Mouse (Mus musculus): Measurements from ENCODE around the gene Coro1b. TPM values are rescaled to one million over a fixed set of nuclear protein-coding genes. Genes with fewer than 3 reads are reported as not detected.

Coro1b gene
- total and polyA plus RNA-seq, 3 experiments = 179 to 265 (median 194) TPM

- H3K9ac ChIP-seq (ENCODE audit: insufficient read depth, low read depth) = no peak overlapping the region
- DNase-seq (ENCODE audit: extremely low read depth) = no peak
- peaks cover 50 to 75% of the 10 kb centered on the region in 2 experiments for H3K36me3 ChIP-seq (replicated peaks in 1 of 2; ENCODE audit: control insufficient read depth in 1 of 2, insufficient read depth in 1 of 2, low read length in 1 of 2)
- H3K27ac ChIP-seq (ENCODE audit: insufficient read depth, low read depth) = no peak overlapping the region
- H3K9me3 ChIP-seq (replicated peaks; ENCODE audit: low read length) = no peaks in the 10 kb centered on the region
- H3K4me3 ChIP-seq (replicated peaks in 1 of 3; ENCODE audit: low read depth in 2 of 3, low read length in 2 of 3, poor library complexity in 1 of 3) = no peak overlapping the region
- no peak overlapping the region for H3K4me2 ChIP-seq (ENCODE audit: insufficient read depth, low read depth, poor library complexity, severe bottlenecking)
- TF ChIP-seq E2F4 (IDR thresholded peaks at IDR 0.05; ENCODE audit: insufficient replicate concordance, low read depth, low read length) (no peak), UBTF (IDR thresholded peaks at IDR 0.05; ENCODE audit: low read depth, low read length) (no peak), POLR2AphosphoS2 (IDR thresholded peaks at IDR 0.05; ENCODE audit: low read depth, low read length) (no peak)
- H3K27me3 ChIP-seq (replicated peaks) = no peaks in the 10 kb centered on the region
- no peaks in the 10 kb centered on the region for H3K79me2 ChIP-seq (replicated peaks; ENCODE audit: control insufficient read depth, extremely low read depth, insufficient read depth, poor library complexity, severe bottlenecking)
- peaks cover 13 to 54% of the 10 kb centered on the region in 2 experiments; a peak in 3 of 4 replicates for H3K4me1 ChIP-seq (ENCODE audit: control insufficient read depth in 1 of 2, insufficient read depth in 2 of 2)
- in situ Hi-C loops (cut with MboI; ENCODE audit: low pct_ligation_motif_present, low pct_unique_long_range_greater_than_20kb, low sequenced_read_pairs) = no loop called here
- dilution Hi-C loops (cut with MboI; ENCODE audit: extremely low pct_ligation_motif_present, extremely low pct_unique_long_range_greater_than_20kb, low sequenced_read_pairs) = no loop called here
Measured at GRCm38 (mm10) chr19:4103792-4104191, 44.6 kb upstream of the Coro1b start.

- Histone ChIP-seq H3K9me3 (replicated peaks; ENCODE audit: low read length) (no peaks in the 10 kb centered on the region), H3K79me2 (replicated peaks; ENCODE audit: control insufficient read depth, extremely low read depth, insufficient read depth, poor library complexity, severe bottlenecking) (no peaks in the 10 kb centered on the region), H3K9ac (ENCODE audit: insufficient read depth, low read depth) (no peak overlapping the region), H3K27me3 (replicated peaks) (no peaks in the 10 kb centered on the region), H3K4me2 (ENCODE audit: insufficient read depth, low read depth, poor library complexity, severe bottlenecking) (no peak overlapping the region), H3K27ac (ENCODE audit: insufficient read depth, low read depth) (no peak overlapping the region), H3K4me3 (replicated peaks in 1 of 3; ENCODE audit: low read depth in 2 of 3, low read length in 2 of 3, poor library complexity in 1 of 3) (no peak overlapping the region), H3K4me1 (ENCODE audit: control insufficient read depth in 1 of 2, insufficient read depth in 2 of 2) (peaks cover 7 to 44% of the 10 kb centered on the region in 2 experiments; a peak in 2 of 4 replicates), H3K36me3 (replicated peaks in 1 of 2; ENCODE audit: control insufficient read depth in 1 of 2, insufficient read depth in 1 of 2, low read length in 1 of 2) (peaks cover 56 to 83% of the 10 kb centered on the region in 2 experiments)
- no peak for TF ChIP-seq BHLHE40 (IDR thresholded peaks at IDR 0.05; ENCODE audit: low read depth, low read length)
- no peak for TF ChIP-seq USF1 (IDR thresholded peaks at IDR 0.05; ENCODE audit: low read depth, low read length)
- TF ChIP-seq MEF2A (IDR thresholded peaks at IDR 0.05; ENCODE audit: borderline replicate concordance, low read depth, low read length) = no peak
- TF ChIP-seq MAX (IDR thresholded peaks at IDR 0.05; ENCODE audit: low read length) = no peak
- no peak for TF ChIP-seq MYC (IDR thresholded peaks at IDR 0.05; ENCODE audit: low read depth, low read length)
- TF ChIP-seq UBTF (IDR thresholded peaks at IDR 0.05; ENCODE audit: low read depth, low read length) = no peak
- DNase-seq (ENCODE audit: extremely low read depth) = no peak
- in situ Hi-C loops (cut with MboI; ENCODE audit: low pct_ligation_motif_present, low pct_unique_long_range_greater_than_20kb, low sequenced_read_pairs) (no loop called here), dilution Hi-C loops (cut with MboI; ENCODE audit: extremely low pct_ligation_motif_present, extremely low pct_unique_long_range_greater_than_20kb, low sequenced_read_pairs) (no loop called here)
Measured at GRCm38 (mm10) chr19:4104675-4105194, 43.7 kb upstream of the Coro1b start.

DNA sequence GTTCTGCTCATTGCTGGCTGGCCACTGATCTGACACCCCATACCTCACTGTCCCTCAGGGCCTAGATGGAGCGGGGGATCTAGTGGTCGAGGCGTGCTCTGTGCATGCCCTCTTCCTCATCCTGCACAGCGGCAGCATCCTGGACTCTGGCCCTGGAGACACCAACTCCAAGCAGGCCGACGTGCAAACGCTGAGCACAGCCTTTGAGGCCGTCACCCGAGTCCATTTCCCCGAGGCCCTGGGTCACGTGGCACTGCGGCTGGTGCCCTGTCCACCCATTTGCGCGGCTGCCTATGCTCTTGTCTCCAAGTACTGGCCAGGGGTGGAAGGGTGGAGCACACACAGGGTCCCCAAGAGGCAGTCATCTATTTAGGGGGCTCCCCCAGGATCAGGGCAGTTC is 41.8 kb upstream of the Coro1b start:
- no peaks in the 10 kb centered on the region for H3K79me2 ChIP-seq (replicated peaks; ENCODE audit: control insufficient read depth, extremely low read depth, insufficient read depth, poor library complexity, severe bottlenecking)
- TF ChIP-seq USF2 (conservative IDR thresholded peaks at IDR 0.05; ENCODE audit: low read depth, low read length) = no peak
- no peak for TF ChIP-seq MEF2A (IDR thresholded peaks at IDR 0.05; ENCODE audit: borderline replicate concordance, low read depth, low read length)
- TF ChIP-seq NRF1 (IDR thresholded peaks at IDR 0.05; ENCODE audit: low read depth, low read length) = no peak
- TF ChIP-seq CHD2 (IDR thresholded peaks at IDR 0.05; ENCODE audit: low read length) = no peak
- TF ChIP-seq RCOR1 (conservative IDR thresholded peaks at IDR 0.05; ENCODE audit: low read depth, low read length) = no peak
- TF ChIP-seq RAD21 (IDR thresholded peaks at IDR 0.05; ENCODE audit: low read depth, low read length) = no peak
- TF ChIP-seq SIN3A (IDR thresholded peaks at IDR 0.05; ENCODE audit: low read length) = no peak
- TF ChIP-seq JUND (conservative IDR thresholded peaks at IDR 0.05; ENCODE audit: low read depth, low read length) = no peak
- TF ChIP-seq TBP (conservative IDR thresholded peaks at IDR 0.05; ENCODE audit: low read depth, low read length) = no peak
- H3K27me3 ChIP-seq (replicated peaks) = no peaks in the 10 kb centered on the region
- peaks cover 0 to 30% of the 10 kb centered on the region in 2 experiments; a peak in 2 of 4 replicates for H3K4me1 ChIP-seq (ENCODE audit: control insufficient read depth in 1 of 2, insufficient read depth in 2 of 2)
- H3K9ac ChIP-seq (ENCODE audit: insufficient read depth, low read depth) = no peak overlapping the region
- in situ Hi-C loops (cut with MboI; ENCODE audit: low pct_ligation_motif_present, low pct_unique_long_range_greater_than_20kb, low sequenced_read_pairs) (no loop called here), dilution Hi-C loops (cut with MboI; ENCODE audit: extremely low pct_ligation_motif_present, extremely low pct_unique_long_range_greater_than_20kb, low sequenced_read_pairs) (no loop called here)
- no peak overlapping the region for H3K4me3 ChIP-seq (replicated peaks in 1 of 3; ENCODE audit: low read depth in 2 of 3, low read length in 2 of 3, poor library complexity in 1 of 3)
- no peak overlapping the region for H3K4me2 ChIP-seq (ENCODE audit: insufficient read depth, low read depth, poor library complexity, severe bottlenecking)
- peaks cover 76 to 94% of the 10 kb centered on the region in 2 experiments for H3K36me3 ChIP-seq (replicated peaks in 1 of 2; ENCODE audit: control insufficient read depth in 1 of 2, insufficient read depth in 1 of 2, low read length in 1 of 2)
- DNase-seq (ENCODE audit: extremely low read depth) = no peak
- H3K9me3 ChIP-seq (replicated peaks; ENCODE audit: low read length) = no peaks in the 10 kb centered on the region
- H3K27ac ChIP-seq (ENCODE audit: insufficient read depth, low read depth) = no peak overlapping the region
